Mouse (Mus musculus): ENCODE data around the gene Sf1. TPM values are rescaled to one million over a fixed set of nuclear protein-coding genes. Genes with fewer than 3 reads are reported as not detected.
A peak's percentile ranks its signal among the peaks of the same experiment; 100 is the strongest.

The Sf1 gene
- polyA plus RNA-seq, 1 experiment from 2014 or later = 224 TPM

GRCm38 (mm10) chr19:6385419-6385818 is 21.9 kb downstream of the Sf1 start:
- WGBS = 77% methylated on average over 5 of the region's 5 CpGs
- Histone ChIP-seq H3K27me3 (ENCODE audit: control insufficient read depth, insufficient read depth, low read length) (no peaks in the 10 kb centered on the region), H3K9ac (ENCODE audit: low read length) (no peak overlapping the region), H3K9me3 (ENCODE audit: control insufficient read depth, low read length) (no peaks in the 10 kb centered on the region), H3K36me3 (ENCODE audit: control insufficient read depth, insufficient read depth, low read length) (no peaks in the 10 kb centered on the region), H3K27ac (ENCODE audit: low read depth, low read length) (no peak overlapping the region), H3K4me2 (ENCODE audit: low read depth) (no peak overlapping the region), H3K4me3 (ENCODE audit: low read depth, low read length) (no peak overlapping the region), H3K4me1 (ENCODE audit: control insufficient read depth, insufficient read depth, low read length) (0 out of 2 replicates have a peak, but pooled peaks cover 7% of the 10 kb centered on the region)
- ATAC-seq (ENCODE audit: insufficient read depth, low FRiP score, low TSS enrichment) (no peak), DNase-seq (ENCODE audit: low spot score) (no peak)

DNA sequence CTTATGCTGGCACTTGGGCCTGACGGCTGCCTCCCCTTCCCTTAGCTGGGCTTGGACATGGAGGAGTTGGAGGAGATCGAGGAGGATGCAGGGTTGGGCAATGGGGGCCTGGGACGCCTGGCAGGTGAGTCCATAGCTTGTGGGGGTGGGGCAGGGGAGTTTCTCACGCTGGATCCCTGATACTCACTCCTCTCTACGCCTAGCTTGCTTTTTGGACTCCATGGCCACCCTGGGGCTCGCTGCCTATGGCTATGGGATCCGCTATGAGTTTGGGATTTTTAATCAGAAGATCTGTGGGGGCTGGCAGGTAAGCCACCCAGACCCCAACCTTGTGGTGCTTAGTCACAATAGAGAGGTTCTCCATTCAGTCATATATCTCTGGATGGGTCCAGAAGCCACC is 22.3 kb downstream of the Sf1 start:
- no peak overlapping the region for H3K27ac ChIP-seq (ENCODE audit: low read depth, low read length)

GRCm38 (mm10) chr19:6386234-6386633 is 22.7 kb downstream of the Sf1 start:
- Histone ChIP-seq H3K9ac (ENCODE audit: low read length) (no peak overlapping the region), H3K27me3 (ENCODE audit: control insufficient read depth, insufficient read depth, low read length) (no peaks in the 10 kb centered on the region), H3K36me3 (ENCODE audit: control insufficient read depth, insufficient read depth, low read length) (no peaks in the 10 kb centered on the region), H3K4me2 (ENCODE audit: low read depth) (no peak overlapping the region), H3K27ac (ENCODE audit: low read depth, low read length) (no peak overlapping the region), H3K9me3 (ENCODE audit: control insufficient read depth, low read length) (no peaks in the 10 kb centered on the region), H3K4me3 (ENCODE audit: low read depth, low read length) (no peak overlapping the region), H3K4me1 (ENCODE audit: control insufficient read depth, insufficient read depth, low read length) (0 out of 2 replicates have a peak, but pooled peaks cover 7% of the 10 kb centered on the region)
- no peak for DNase-seq (ENCODE audit: low spot score)
- 67% methylated on average over 9 of the region's 9 CpGs for WGBS
- no peak for ATAC-seq (ENCODE audit: insufficient read depth, low FRiP score, low TSS enrichment)

More for the DNA sequence above, 22.3 kb downstream of the Sf1 start:
- no peak overlapping the region for H3K4me3 ChIP-seq (ENCODE audit: low read depth, low read length)
- no peak overlapping the region for H3K9ac ChIP-seq (ENCODE audit: low read length)
- DNase-seq (ENCODE audit: low spot score) (no peak), ATAC-seq (ENCODE audit: insufficient read depth, low FRiP score, low TSS enrichment) (no peak)
- 87% methylated on average over 7 of the region's 7 CpGs for WGBS
- H3K4me2 ChIP-seq (ENCODE audit: low read depth) = no peak overlapping the region
- H3K4me1 ChIP-seq (ENCODE audit: control insufficient read depth, insufficient read depth, low read length) = 0 out of 2 replicates have a peak, but pooled peaks cover 7% of the 10 kb centered on the region
- no peaks in the 10 kb centered on the region for H3K27me3 ChIP-seq (ENCODE audit: control insufficient read depth, insufficient read depth, low read length)
- H3K36me3 ChIP-seq (ENCODE audit: control insufficient read depth, insufficient read depth, low read length) = no peaks in the 10 kb centered on the region
- no peaks in the 10 kb centered on the region for H3K9me3 ChIP-seq (ENCODE audit: control insufficient read depth, low read length)

DNA sequence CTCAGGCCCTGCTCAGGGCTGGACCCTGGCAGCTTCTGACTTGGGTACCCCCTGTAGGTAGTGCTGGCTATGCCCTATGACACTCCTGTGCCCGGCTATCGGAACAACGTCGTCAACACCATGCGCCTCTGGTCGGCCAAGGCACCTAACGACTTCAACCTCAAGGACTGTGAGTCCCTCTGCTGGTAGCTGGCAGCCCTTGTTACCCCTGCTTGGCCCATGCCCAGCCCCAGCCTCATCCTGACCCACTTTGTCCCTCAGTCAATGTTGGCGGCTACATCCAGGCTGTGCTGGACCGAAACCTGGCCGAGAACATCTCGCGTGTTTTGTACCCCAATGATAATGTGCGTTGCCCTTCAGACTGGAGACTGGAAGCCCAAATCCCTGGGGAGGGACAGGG is 24.5 kb downstream of the Sf1 start:
- Histone ChIP-seq H3K27me3 (ENCODE audit: control insufficient read depth, insufficient read depth, low read length) (no peaks in the 10 kb centered on the region), H3K4me2 (ENCODE audit: low read depth) (no peak overlapping the region), H3K4me1 (ENCODE audit: control insufficient read depth, insufficient read depth, low read length) (0 out of 2 replicates have a peak, but pooled peaks cover 7% of the 10 kb centered on the region), H3K9ac (ENCODE audit: low read length) (no peak overlapping the region), H3K36me3 (ENCODE audit: control insufficient read depth, insufficient read depth, low read length) (no peaks in the 10 kb centered on the region), H3K4me3 (ENCODE audit: low read depth, low read length) (no peak overlapping the region), H3K27ac (ENCODE audit: low read depth, low read length) (no peak overlapping the region), H3K9me3 (ENCODE audit: control insufficient read depth, low read length) (no peaks in the 10 kb centered on the region)
- no peak for ATAC-seq (ENCODE audit: insufficient read depth, low FRiP score, low TSS enrichment)
- no peak for DNase-seq (ENCODE audit: low spot score)
- WGBS = 82% methylated on average over 13 of the region's 13 CpGs

DNA sequence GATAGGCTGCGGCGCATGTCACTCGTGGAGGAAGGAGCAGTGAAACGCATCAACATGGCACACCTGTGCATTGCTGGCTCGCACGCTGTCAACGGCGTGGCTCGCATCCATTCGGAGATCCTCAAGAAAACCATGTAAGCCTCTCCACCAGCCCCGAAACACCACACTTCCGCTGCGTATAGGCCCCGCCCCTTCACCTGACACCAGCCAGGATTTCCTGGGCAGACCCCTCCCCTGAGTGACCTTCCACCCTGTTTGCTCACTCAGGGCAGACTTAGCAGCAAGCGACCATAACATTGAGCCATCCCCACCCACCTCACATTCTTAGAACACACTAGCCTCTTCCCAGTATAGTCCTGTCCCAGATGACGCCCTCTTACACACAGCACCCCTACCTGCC is 26.3 kb downstream of the Sf1 start:
- Histone ChIP-seq H3K4me1 (ENCODE audit: control insufficient read depth, insufficient read depth, low read length) (0 out of 2 replicates have a peak, but pooled peaks cover 3% of the 10 kb centered on the region), H3K27ac (ENCODE audit: low read depth, low read length) (no peak overlapping the region), H3K27me3 (ENCODE audit: control insufficient read depth, insufficient read depth, low read length) (no peaks in the 10 kb centered on the region), H3K4me3 (ENCODE audit: low read depth, low read length) (no peak overlapping the region), H3K4me2 (ENCODE audit: low read depth) (peak overlapping the region; percentile 39), H3K36me3 (ENCODE audit: control insufficient read depth, insufficient read depth, low read length) (no peaks in the 10 kb centered on the region), H3K9me3 (ENCODE audit: control insufficient read depth, low read length) (no peaks in the 10 kb centered on the region), H3K9ac (ENCODE audit: low read length) (no peak overlapping the region)
- 8% methylated on average over 16 of the region's 16 CpGs for WGBS
- DNase-seq (ENCODE audit: low spot score) (no peak), ATAC-seq (ENCODE audit: insufficient read depth, low FRiP score, low TSS enrichment) (no peak)

GRCm38 (mm10) chr19:6390251-6390650 is 26.8 kb downstream of the Sf1 start:
- Histone ChIP-seq H3K27me3 (ENCODE audit: control insufficient read depth, insufficient read depth, low read length) (no peaks in the 10 kb centered on the region), H3K4me2 (ENCODE audit: low read depth) (no peak overlapping the region), H3K9me3 (ENCODE audit: control insufficient read depth, low read length) (no peaks in the 10 kb centered on the region), H3K27ac (ENCODE audit: low read depth, low read length) (no peak overlapping the region), H3K36me3 (ENCODE audit: control insufficient read depth, insufficient read depth, low read length) (no peaks in the 10 kb centered on the region), H3K9ac (ENCODE audit: low read length) (no peak overlapping the region), H3K4me3 (ENCODE audit: low read depth, low read length) (no peak overlapping the region), H3K4me1 (ENCODE audit: control insufficient read depth, insufficient read depth, low read length) (0 out of 2 replicates have a peak, but pooled peaks cover 3% of the 10 kb centered on the region)
- WGBS = 62% methylated on average over 6 of the region's 6 CpGs
- no peak for DNase-seq (ENCODE audit: low spot score)
- no peak for ATAC-seq (ENCODE audit: insufficient read depth, low FRiP score, low TSS enrichment)

GRCm38 (mm10) chr19:6392743-6393393 is 29.4 kb downstream of the Sf1 start:
- no peak for ATAC-seq (ENCODE audit: insufficient read depth, low FRiP score, low TSS enrichment)
- H3K27ac ChIP-seq (ENCODE audit: low read depth, low read length) = no peak overlapping the region
- no peaks in the 10 kb centered on the region for H3K27me3 ChIP-seq (ENCODE audit: control insufficient read depth, insufficient read depth, low read length)
- no peak overlapping the region for H3K9ac ChIP-seq (ENCODE audit: low read length)
- 89% methylated on average over 14 of the region's 14 CpGs for WGBS
- H3K36me3 ChIP-seq (ENCODE audit: control insufficient read depth, insufficient read depth, low read length) = no peaks in the 10 kb centered on the region
- no peak overlapping the region for H3K4me3 ChIP-seq (ENCODE audit: low read depth, low read length)
- no peak for DNase-seq (ENCODE audit: low spot score)
- H3K4me2 ChIP-seq (ENCODE audit: low read depth) = no peak overlapping the region
- 0 out of 2 replicates have a peak, but pooled peaks cover 3% of the 10 kb centered on the region for H3K4me1 ChIP-seq (ENCODE audit: control insufficient read depth, insufficient read depth, low read length)
- H3K9me3 ChIP-seq (ENCODE audit: control insufficient read depth, low read length) = no peaks in the 10 kb centered on the region

- Histone ChIP-seq H3K4me1 (ENCODE audit: control insufficient read depth, insufficient read depth, low read length) (peaks cover 5% of the 10 kb centered on the region; the same call in 1 of the 2 replicates), H3K27ac (ENCODE audit: low read depth, low read length) (no peak overlapping the region), H3K4me3 (ENCODE audit: low read depth, low read length) (no peak overlapping the region), H3K36me3 (ENCODE audit: control insufficient read depth, insufficient read depth, low read length) (no peaks in the 10 kb centered on the region), H3K4me2 (ENCODE audit: low read depth) (no peak overlapping the region), H3K27me3 (ENCODE audit: control insufficient read depth, insufficient read depth, low read length) (no peaks in the 10 kb centered on the region), H3K9me3 (ENCODE audit: control insufficient read depth, low read length) (no peaks in the 10 kb centered on the region), H3K9ac (ENCODE audit: low read length) (no peak overlapping the region)
- no peak for ATAC-seq (ENCODE audit: insufficient read depth, low FRiP score, low TSS enrichment)
- no peak for DNase-seq (ENCODE audit: low spot score)
- 92% methylated on average over 16 of the region's 16 CpGs for WGBS
These were observed 30.1 kb downstream of the Sf1 start for GRCm38 (mm10) chr19:6393637-6394036.

DNA sequence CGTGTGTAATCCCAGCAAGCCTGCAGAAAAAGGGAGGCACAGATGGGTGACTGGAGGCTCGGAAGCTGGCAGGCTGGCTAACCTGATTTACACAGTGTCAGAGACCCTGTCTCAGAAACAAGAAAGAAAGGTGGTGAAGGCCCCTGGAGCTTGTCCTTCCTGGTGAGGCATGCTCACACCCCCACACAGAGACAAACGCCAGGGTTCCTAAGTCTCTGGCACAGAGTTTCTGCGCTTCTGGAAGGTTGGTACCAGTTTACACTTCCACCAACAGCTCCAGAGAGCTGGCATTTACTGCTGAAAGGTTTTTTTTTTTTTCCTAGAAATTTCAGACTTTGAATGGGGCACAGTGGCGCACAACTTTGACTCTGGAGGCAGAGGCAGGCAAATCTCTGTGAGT is 32.7 kb downstream of the Sf1 start:
- 89% methylated on average over 5 of the region's 5 CpGs for WGBS
- Histone ChIP-seq H3K4me3 (ENCODE audit: low read depth, low read length) (no peak overlapping the region), H3K36me3 (ENCODE audit: control insufficient read depth, insufficient read depth, low read length) (no peaks in the 10 kb centered on the region), H3K9me3 (ENCODE audit: control insufficient read depth, low read length) (no peaks in the 10 kb centered on the region), H3K4me2 (ENCODE audit: low read depth) (no peak overlapping the region), H3K9ac (ENCODE audit: low read length) (no peak overlapping the region), H3K27ac (ENCODE audit: low read depth, low read length) (no peak overlapping the region), H3K4me1 (ENCODE audit: control insufficient read depth, insufficient read depth, low read length) (peaks cover 21% of the 10 kb centered on the region), H3K27me3 (ENCODE audit: control insufficient read depth, insufficient read depth, low read length) (peaks cover 20% of the 10 kb centered on the region)
- DNase-seq (ENCODE audit: low spot score) = no peak
- ATAC-seq (ENCODE audit: insufficient read depth, low FRiP score, low TSS enrichment) = no peak

All from neural tube, embryonic 11.5 days (tissue).